Mouse (Mus musculus): ENCODE measurements around the gene 2310061I04Rik. TPM values are rescaled to one million over a fixed set of nuclear protein-coding genes. Genes with fewer than 3 reads are reported as not detected.
A peak's percentile ranks its signal among the peaks of the same experiment; 100 is the strongest.

2310061I04Rik gene
- total and polyA plus RNA-seq, 3 experiments, result 99.4 to 176 (median 116) TPM

DNA sequence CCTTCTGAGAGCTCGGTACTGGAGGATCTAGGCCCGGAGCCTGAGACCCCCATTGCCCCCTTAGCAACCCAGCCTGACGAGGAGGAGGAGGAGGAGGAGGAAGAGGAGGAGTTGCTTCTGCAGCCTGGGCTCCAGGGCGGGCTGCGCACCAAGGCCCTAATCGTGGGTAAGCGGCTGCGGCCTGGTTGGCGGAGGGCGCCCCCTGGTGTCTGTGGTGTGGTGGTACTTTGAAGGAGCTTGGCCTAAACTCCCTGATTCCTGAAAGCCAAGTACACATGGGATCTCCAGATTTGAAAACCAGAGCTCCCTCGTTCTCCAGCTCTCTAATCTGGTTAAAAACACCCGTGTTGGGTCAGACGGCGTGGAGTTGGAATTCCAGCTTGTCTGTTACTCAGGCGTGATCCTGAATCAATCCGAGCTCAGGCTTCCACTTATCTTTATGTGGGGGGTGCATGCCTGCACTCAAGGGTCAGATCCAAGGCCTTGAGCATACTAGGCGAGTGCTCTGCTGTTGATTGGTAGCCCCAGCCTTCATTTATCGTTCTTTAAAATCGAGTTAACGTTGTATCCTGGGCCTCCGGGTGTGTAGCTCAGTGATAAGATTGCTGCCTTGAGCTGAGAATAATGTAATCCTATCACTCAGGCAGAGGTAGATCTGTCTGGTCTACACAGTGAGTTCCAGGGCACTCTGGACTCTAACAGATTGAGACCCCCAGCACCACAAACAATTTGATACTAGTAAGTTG, 23.3 kb downstream of the 2310061I04Rik start:
- WGBS, result 19% methylated on average over 21 of the region's 21 CpGs
- H3K79me2 ChIP-seq (replicated peaks; ENCODE audit: control insufficient read depth, insufficient read depth, low read length), result no peaks in the 10 kb centered on the region
- no peaks in the 10 kb centered on the region for H3K27me3 ChIP-seq (ENCODE audit: control insufficient read depth, insufficient read depth, low read length)
- peak overlapping the region; percentile 16; the same call in 1 of the 2 replicates for H3K4me3 ChIP-seq
- H3K36me3 ChIP-seq (ENCODE audit: control insufficient read depth, insufficient read depth, low read length), result peaks cover 9% of the 10 kb centered on the region; the same call in 1 of the 2 replicates
- no peak; the same call in none of the 2 replicates for TF ChIP-seq CTCF (IDR thresholded peaks at IDR 0.05)
- peak; percentile 96 for TF ChIP-seq EP300 (IDR thresholded peaks at IDR 0.05; ENCODE audit: insufficient read depth, low read depth, low read length)
- TF ChIP-seq POLR2A (IDR thresholded peaks at IDR 0.05; ENCODE audit: insufficient read depth, low read depth, low read length), result no peak
- peak overlapping the region; percentile 48 for H3K27ac ChIP-seq
- H3K4me1 ChIP-seq (ENCODE audit: control insufficient read depth, insufficient read depth, low read length), result peaks cover 10% of the 10 kb centered on the region
- peak overlapping the region; percentile 31; the same call in 1 of the 2 replicates for H3K9ac ChIP-seq (ENCODE audit: low read depth, low read length)
- peak; percentile 89 to 93 for DNase-seq
- intact Hi-C loops (cut with DNase I), result loop anchor here (1.0 to 2.0 kb wide), 2 partner anchors 38 to 133 kb away; no protein-coding TSS in a partner anchor

DNA sequence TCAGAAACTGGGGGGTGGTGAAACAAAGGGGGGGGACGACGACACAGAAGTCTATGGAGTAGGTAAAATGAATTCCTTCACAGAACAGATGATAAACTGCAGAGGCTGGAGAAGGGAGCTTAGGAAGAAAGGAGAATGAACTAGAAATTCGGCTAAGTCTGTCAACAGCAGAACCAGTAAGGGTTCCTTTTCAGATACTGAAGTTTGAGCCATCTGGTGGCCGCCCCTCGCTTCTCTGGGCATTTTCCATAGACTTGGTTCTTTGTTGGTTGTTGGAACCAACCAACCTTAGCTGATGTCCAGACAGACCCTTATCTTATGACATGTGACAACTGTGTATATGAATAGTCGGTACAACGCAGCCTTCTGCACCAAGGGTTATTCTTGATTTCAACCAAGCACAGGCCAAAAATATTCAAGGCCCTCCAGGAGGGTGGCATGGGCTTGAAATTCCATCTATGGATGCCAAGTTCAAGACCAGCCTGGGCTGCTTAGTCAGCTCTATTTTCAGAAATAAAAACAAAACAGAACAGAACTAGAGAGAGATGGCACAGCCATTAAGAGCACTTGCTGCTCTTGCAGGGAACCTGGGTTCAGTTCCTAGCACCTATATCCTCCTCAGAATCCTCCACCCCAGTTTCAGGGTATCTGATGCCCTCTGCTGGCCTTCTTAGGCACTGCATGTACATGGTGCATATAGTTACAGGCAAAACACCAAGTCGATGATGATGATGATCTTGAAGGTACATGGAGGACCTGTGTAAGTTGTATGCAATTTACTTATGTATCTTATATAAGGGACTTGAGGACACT, 26.1 kb downstream of the 2310061I04Rik start:
- H3K27me3 ChIP-seq (ENCODE audit: control insufficient read depth, insufficient read depth, low read length), result no peaks in the 10 kb centered on the region
- TF ChIP-seq EP300 (IDR thresholded peaks at IDR 0.05; ENCODE audit: insufficient read depth, low read depth, low read length), result no peak
- peak; percentile 71 for TF ChIP-seq CTCF (IDR thresholded peaks at IDR 0.05)
- peak in 1 of 2 experiments; percentile 45 for DNase-seq
- WGBS, result 25% methylated on average over 8 of the region's 8 CpGs
- peak overlapping the region; percentile 61 for H3K4me3 ChIP-seq
- intact Hi-C loops (cut with DNase I), result no loop called here
- H3K79me2 ChIP-seq (replicated peaks; ENCODE audit: control insufficient read depth, insufficient read depth, low read length), result no peaks in the 10 kb centered on the region
- H3K9ac ChIP-seq (ENCODE audit: low read depth, low read length), result peak overlapping the region; percentile 18
- peaks cover 10% of the 10 kb centered on the region for H3K4me1 ChIP-seq (ENCODE audit: control insufficient read depth, insufficient read depth, low read length)
- H3K36me3 ChIP-seq (ENCODE audit: control insufficient read depth, insufficient read depth, low read length), result peaks cover 9% of the 10 kb centered on the region; the same call in 1 of the 2 replicates
- peak overlapping the region; percentile 98 for H3K27ac ChIP-seq

DNA sequence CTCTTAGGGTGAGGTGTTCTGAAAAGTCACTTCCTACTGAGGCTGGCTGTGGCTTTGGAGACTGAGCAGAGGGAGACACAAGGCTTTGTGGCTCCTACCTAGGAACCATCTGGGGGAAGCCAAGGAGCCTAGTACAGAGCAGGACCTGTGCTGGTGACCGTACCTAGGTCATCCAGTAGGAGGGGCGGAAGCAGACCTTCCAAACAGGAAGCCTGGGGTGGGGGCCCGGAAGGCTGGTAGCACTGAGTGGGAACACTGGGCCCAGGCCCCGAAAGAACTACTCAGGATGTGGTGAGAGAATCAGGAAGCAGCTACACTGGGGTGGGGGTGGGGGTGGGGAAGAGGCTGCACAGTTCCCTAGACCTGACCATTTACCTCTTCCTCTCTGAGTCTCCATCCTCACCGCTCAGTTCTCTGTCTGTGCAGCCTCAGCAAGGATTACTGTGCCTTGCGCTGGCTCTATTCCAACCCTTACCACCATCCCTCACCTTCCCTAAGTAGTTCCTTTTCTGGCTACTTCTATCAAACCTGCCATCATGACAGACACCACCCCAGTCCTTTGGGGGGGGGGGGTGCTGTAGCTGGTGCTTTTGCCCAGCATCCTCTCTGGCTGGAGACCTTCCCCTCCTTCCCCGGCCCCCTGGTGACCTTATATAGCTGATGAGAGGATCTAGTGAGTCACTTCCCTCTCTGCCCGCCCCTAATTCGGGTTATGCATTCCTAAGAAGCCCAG, 26.9 kb downstream of the 2310061I04Rik start:
- intact Hi-C loops (cut with DNase I), result no loop called here

DNA sequence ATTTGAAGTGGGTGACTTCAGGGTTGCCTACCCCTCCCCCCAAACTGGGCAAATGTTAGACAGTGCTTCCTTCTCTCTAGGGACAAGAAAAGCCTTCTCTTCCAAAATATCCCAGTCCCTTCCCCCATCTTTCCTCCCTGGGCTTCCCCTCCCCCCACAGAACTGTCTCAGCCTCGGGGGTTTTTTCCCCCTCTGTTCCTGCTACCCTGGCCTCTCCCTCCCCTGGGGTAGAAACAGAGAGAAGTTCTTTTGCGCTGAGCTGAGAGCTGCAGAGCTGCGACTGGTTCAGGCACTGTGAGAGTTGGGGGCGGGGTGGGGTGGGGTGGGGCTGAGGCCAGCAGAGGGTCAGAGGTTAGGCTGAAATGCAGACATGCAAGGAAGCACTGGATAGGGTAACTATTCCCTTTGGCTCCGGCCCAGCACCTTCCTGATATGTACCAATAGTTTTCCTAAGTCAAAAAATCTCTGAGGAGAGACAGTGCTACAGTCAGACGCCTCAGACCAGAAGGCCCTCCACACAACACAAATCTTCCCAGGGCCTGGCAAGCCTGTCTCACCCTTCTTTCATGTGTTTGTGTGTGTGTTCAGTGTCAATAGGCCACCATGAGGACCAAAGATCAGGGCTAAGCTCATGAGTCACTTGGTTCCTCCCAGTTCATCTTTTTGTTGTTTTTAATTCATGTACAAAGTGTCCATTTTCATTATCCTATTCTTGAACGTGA, 27.7 kb downstream of the 2310061I04Rik start:
- Histone ChIP-seq H3K9ac (ENCODE audit: low read depth, low read length) (peak overlapping the region; percentile 91), H3K79me2 (replicated peaks; ENCODE audit: control insufficient read depth, insufficient read depth, low read length) (no peaks in the 10 kb centered on the region), H3K4me3 (peak overlapping the region; percentile 61), H3K27me3 (ENCODE audit: control insufficient read depth, insufficient read depth, low read length) (no peaks in the 10 kb centered on the region), H3K4me1 (ENCODE audit: control insufficient read depth, insufficient read depth, low read length) (peaks cover 14% of the 10 kb centered on the region), H3K27ac (peak overlapping the region; percentile 98), H3K36me3 (ENCODE audit: control insufficient read depth, insufficient read depth, low read length) (peaks cover 7% of the 10 kb centered on the region; the same call in 1 of the 2 replicates)
- peak; percentile 67 to 71 for DNase-seq
- TF ChIP-seq POLR2A (IDR thresholded peaks at IDR 0.05; ENCODE audit: insufficient read depth, low read depth, low read length) (peak; percentile 38; the same call in 1 of the 2 replicates), EP300 (IDR thresholded peaks at IDR 0.05; ENCODE audit: insufficient read depth, low read depth, low read length) (no peak)
- intact Hi-C loops (cut with DNase I), result no loop called here
- WGBS, result 19% methylated on average over 7 of the region's 7 CpGs

More for the DNA sequence above, 26.9 kb downstream of the 2310061I04Rik start:
- TF ChIP-seq CTCF (IDR thresholded peaks at IDR 0.05) (peak; percentile 46), POLR2A (IDR thresholded peaks at IDR 0.05; ENCODE audit: insufficient read depth, low read depth, low read length) (peak; percentile 73), EP300 (IDR thresholded peaks at IDR 0.05; ENCODE audit: insufficient read depth, low read depth, low read length) (peak; percentile 79; the same call in 1 of the 2 replicates)
- peak overlapping the region; percentile 61 for H3K4me3 ChIP-seq
- no peaks in the 10 kb centered on the region for H3K79me2 ChIP-seq (replicated peaks; ENCODE audit: control insufficient read depth, insufficient read depth, low read length)
- H3K36me3 ChIP-seq (ENCODE audit: control insufficient read depth, insufficient read depth, low read length), result peaks cover 8% of the 10 kb centered on the region; the same call in 1 of the 2 replicates
- H3K27ac ChIP-seq, result peak overlapping the region; percentile 98
- 18% methylated on average over 9 of the region's 9 CpGs for WGBS
- peak overlapping the region; percentile 18 for H3K9ac ChIP-seq (ENCODE audit: low read depth, low read length)
- H3K4me1 ChIP-seq (ENCODE audit: control insufficient read depth, insufficient read depth, low read length), result peaks cover 10% of the 10 kb centered on the region
- no peaks in the 10 kb centered on the region for H3K27me3 ChIP-seq (ENCODE audit: control insufficient read depth, insufficient read depth, low read length)
- DNase-seq, result peak; percentile 79 to 88

DNA sequence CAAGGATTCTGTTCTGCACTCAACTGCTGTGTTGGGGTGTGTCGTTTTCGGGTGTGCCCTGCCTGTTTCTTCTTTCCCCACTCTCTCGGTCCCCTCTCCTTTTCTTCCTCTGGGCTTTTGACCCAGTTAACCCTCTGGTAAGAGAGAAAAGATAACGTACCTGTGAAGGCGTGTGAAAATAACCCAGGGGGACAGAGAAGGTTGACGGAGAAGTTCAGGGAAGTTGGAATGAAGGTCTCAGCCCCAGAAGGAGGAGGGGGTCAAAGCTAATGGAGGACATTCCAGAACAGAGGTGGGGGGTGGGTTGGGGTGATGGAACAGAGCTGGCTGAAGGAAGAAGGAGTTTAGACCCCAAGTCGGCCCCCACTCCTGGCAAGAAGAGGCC, 28.3 kb downstream of the 2310061I04Rik start:
- H3K4me1 ChIP-seq (ENCODE audit: control insufficient read depth, insufficient read depth, low read length), result peaks cover 15% of the 10 kb centered on the region
- H3K9ac ChIP-seq (ENCODE audit: low read depth, low read length), result peak overlapping the region; percentile 91
- peak overlapping the region; percentile 61 for H3K4me3 ChIP-seq
- TF ChIP-seq CTCF (IDR thresholded peaks at IDR 0.05), result no peak
- no peak for TF ChIP-seq POLR2A (IDR thresholded peaks at IDR 0.05; ENCODE audit: insufficient read depth, low read depth, low read length)
- TF ChIP-seq EP300 (IDR thresholded peaks at IDR 0.05; ENCODE audit: insufficient read depth, low read depth, low read length), result no peak
- H3K27ac ChIP-seq, result peak overlapping the region; percentile 98
- no peak for DNase-seq
- no peaks in the 10 kb centered on the region for H3K27me3 ChIP-seq (ENCODE audit: control insufficient read depth, insufficient read depth, low read length)
- H3K36me3 ChIP-seq (ENCODE audit: control insufficient read depth, insufficient read depth, low read length), result peaks cover 4% of the 10 kb centered on the region; the same call in 1 of the 2 replicates
- WGBS, result 7% methylated on average over 7 of the region's 7 CpGs
- no peaks in the 10 kb centered on the region for H3K79me2 ChIP-seq (replicated peaks; ENCODE audit: control insufficient read depth, insufficient read depth, low read length)
- intact Hi-C loops (cut with DNase I), result no loop called here

All from heart, adult 2 months (tissue).